Mouse (Mus musculus): ENCODE results near the gene Spock1. TPM values are rescaled to one million over a fixed set of nuclear protein-coding genes. Genes with fewer than 3 reads are reported as not detected.

Spock1 gene
- total RNA-seq, 2 experiments from 2014 or later, result not detected

DNA sequence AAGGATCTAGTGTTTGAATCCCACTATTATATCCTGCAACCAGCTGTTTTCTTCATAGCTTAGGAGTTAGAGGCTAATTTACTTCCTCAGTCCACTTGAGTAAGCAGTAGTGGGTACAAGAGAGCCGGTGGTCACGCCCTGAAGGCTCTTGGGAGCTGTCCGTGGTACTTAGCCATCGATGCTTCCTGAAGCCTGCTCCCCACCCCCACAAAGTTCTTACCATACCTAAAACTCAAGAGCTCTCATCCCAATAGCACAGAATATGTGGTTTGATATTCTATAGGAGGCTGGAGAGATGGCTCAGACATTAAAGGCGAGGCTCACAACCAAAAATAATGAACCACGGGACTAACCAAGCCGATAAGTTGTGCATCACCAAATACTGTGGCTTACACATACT lies 40.5 kb downstream of the Spock1 start:
- ATAC-seq (ENCODE audit: poor library complexity, severe bottlenecking), result no peak

DNA sequence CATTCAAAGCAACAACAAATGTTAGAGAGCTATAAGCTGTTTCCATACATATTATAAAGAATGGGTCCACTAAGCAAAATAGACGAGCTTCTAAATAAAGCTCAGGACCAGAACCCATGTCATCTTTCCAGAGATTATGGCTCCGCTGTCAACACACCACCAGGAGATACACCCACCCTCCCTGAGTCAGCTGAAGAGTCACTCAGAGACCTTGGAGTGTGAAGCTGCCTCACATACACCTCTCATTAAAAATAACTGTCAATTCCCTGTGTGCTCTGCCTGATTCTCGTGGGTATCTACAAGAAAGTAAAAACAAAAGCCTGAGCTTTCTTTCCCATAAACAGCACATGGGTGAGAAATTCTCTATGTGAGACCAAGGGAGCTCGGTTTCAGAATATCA lies 43.1 kb downstream of the Spock1 start:
- no peak for ATAC-seq (ENCODE audit: poor library complexity, severe bottlenecking)

DNA sequence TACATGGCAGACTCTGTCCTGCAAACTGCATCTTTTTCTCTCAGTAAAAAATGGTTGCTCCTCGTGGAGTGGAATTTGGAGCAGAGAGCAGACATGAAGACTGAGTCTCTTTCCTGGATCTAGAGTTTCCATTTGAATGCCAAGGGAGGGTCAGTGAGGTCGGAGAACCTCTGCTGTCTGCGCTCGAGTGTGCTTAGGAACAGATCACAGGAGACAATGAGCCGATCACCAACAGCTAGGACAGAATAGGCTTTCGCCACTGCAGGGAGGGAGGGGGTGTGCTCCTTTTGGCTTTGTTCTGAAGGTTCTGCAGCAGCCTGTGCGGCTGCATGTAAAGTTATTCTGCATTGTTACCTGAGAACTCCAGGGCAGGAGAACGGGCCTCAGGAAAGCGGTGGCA lies 49.6 kb downstream of the Spock1 start:
- ATAC-seq (ENCODE audit: poor library complexity, severe bottlenecking), result no peak

DNA sequence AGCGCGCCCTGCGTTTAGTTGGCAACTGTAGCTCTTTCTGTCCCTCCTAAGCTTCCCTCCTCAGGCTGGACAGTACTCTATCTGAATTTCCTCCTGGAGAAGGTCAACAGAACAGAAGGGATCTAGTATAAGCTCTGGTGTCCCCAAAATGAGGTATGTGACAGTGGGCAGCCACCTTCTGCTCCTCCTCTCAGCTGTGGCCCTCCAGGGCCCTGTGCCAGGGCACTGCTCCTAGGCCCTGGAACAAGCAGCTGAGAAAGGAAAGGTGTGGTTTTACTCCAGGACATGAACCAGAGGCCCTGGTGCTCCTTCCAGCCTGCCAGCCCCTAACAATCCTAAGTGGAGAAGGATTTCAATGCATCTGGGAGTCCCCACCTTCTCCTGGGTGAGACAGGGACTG lies 51.1 kb downstream of the Spock1 start:
- ATAC-seq (ENCODE audit: poor library complexity, severe bottlenecking), result no peak

DNA sequence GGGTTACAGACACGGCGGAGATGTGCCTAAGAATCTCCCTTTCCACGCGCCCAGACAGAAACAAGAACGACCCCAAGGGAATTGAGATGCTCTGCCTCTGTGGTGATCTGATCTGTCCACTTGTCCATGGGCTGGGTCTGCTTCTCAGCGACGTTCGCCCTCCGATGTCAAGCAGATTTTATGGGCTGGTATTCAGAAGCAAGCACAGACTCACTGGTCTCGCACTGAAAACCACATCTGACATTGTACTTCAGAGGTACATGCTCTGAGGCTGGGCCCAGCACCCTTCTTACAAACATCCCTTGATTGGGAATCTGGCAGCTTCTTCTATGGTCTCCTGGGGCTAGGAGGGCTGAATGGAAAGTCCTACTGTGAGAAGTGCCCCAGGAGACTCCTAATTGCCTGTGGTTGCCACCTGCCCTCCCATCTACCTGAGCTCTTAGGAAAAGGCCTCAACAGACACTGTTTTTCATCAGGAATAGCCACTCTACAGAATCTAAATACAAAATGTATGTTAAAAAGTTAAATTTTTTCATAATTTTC lies 51.8 kb downstream of the Spock1 start:
- ATAC-seq (ENCODE audit: poor library complexity, severe bottlenecking), result no peak

DNA sequence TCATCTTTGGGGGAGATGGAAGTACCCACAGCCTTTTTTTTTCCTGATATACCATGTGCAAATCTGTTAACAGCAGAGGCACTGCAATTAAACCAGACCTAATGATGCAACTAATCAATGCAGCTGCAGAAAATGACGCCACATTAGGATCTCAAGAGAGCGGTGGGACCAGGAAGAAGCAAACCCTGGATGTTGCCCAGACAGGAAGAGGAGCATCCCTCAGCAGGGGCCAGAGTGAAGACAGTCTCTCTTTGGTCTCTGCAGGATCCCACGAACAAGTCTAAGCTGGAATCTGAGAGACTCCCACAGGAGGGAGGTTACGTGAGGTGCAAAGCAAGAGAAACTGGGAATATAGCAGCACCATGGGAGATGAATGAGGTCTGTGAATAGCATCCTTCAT lies 52.4 kb downstream of the Spock1 start:
- no peak for ATAC-seq (ENCODE audit: poor library complexity, severe bottlenecking)

DNA sequence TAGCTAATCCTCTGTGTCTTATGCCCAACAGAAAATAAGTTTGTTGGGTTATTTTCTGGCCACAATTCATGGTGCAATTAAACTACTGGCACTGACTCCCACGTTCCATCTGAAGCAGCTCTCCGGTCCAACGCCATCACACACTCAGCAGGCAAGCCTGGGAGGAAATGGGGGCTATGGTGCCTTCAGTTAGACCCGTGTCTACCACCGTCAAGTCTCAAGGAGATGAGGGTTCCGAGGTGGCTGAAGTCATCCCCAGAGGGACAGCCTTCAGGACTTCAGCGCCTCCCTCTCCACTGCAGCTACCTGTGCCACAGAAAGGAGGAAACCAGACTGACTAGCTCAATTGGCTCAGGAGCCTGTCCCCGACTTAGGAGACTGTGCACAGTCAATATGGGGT lies 53.7 kb downstream of the Spock1 start:
- no peak for ATAC-seq (ENCODE audit: poor library complexity, severe bottlenecking)

DNA sequence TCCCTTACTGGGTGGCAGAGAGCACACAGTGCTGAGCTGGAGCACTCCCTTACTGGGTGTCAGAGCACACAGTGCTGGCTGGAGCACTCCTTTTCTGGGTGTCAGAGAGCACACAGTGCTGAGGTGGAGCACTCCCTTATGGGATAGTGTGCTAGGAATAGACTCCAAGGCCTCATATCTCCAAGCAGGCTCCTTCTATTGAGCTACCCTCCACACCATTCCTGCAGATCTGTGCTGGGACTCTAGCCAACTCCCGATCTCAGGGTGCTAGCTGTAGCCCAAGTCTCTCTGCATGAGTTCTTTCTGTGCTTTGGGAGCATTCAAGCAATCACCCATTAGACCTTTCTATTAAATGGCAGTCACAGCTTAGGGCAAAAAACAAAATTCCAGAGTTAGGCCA lies 54.5 kb downstream of the Spock1 start:
- ATAC-seq (ENCODE audit: poor library complexity, severe bottlenecking), result no peak

DNA sequence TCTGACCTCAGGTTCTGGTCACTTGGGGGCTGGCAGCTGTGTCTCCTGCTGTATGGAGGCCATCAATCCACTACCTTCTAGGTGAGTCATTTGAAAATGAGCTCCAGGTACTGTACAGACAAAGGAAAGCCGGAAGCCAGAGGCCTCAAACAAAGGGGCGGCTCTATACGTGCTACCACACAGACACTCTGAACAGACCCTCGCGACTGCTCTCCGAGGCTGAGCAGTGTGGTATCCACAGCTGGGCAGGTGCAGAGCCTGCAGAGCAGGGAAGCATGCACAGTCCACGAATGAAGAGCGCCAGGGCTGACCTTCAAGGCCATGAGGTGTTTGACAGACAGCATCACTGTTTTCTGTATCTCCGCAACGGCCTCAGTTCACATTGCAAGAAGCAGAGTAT lies 55.0 kb downstream of the Spock1 start:
- no peak for ATAC-seq (ENCODE audit: poor library complexity, severe bottlenecking)

DNA sequence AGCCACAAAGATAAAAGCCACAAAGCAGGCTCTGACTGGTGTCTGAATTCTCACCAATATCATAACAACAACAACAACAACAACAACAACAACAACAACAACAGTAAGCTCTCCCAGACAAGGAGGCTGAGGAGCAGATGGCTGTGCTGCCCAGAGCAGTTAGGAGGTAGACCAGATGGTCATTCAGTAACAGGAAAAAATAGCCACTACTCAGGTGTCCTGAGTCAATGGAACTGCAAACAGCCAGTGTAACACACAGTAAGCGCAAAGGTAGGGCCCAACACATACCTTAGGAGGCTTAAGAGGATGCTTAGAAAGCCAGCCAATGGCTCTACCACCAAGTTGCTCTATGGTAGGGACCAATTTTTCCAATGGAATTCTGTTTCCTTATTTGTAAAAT lies 59.2 kb downstream of the Spock1 start:
- no peak for ATAC-seq (ENCODE audit: poor library complexity, severe bottlenecking)

DNA sequence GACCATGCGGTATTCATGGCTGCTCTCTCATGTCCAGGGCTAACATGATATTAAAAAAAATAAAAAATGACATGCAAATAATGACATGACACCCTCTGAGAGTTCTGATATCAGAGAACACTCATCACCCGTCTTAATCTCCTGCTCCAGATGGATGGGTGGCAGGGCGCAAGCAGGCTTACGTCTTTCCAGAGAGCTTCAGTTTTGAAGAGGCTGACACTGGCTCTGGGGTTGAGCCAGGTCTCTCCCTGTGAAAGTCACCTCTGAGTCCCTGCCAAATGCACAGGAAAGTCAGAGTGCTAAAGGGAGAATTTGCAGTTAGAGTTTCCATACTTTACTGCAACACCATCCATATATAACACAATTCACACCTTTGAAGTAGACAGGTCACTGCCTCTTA lies 61.0 kb downstream of the Spock1 start:
- ATAC-seq (ENCODE audit: poor library complexity, severe bottlenecking), result no peak

DNA sequence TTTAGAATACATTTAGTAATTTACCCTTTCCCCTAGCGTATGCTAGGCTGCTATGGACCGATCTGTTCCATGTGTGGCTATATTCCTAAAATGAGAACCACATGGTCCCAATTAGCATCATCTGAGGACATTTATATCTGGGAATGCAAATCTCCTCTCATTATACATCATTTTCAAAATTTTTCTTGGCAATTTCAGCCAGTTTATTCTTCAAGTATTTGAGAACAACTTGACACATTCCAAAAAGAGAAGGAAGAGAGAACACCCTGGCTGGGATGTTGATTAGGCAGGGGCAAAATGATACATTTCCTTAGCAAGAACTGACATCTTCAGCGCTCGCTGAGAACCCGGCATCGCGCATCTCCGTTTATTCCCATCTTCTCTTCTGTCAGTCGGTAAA lies 61.7 kb downstream of the Spock1 start:
- ATAC-seq (ENCODE audit: poor library complexity, severe bottlenecking), result no peak

DNA sequence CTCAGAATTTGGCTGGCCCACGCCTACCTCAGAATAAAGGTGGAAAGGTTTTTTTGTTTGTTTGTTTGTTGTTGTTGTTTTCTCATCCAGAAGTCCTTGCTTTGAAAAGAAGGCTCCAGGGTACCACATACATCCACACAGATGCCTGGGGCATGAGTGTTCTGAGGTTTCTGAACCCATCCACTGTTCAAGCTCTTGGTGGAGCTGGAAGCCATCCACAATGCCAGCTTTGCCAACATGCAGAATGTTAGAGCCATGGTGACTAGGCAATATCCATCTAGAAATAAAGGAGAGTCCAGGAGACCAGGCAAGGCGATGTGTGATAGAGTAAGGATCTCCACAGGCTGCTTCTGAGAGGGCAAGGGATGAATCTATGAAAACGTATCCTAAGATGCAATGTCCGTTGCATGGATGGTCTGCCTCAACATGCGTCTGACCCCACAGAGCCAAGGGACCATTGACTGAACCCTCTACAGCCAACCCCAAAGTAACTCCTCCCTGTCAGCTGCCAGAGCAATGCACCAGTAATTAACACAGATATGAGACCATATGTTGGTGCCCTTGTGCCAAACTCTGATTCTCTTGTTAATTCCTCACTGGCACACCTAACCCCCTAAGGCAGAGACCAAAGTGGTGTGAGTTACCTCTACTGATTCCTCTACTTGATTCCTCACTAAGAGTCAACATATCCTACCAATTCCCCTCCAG lies 66.8 kb downstream of the Spock1 start:
- ATAC-seq (ENCODE audit: poor library complexity, severe bottlenecking), result no peak

DNA sequence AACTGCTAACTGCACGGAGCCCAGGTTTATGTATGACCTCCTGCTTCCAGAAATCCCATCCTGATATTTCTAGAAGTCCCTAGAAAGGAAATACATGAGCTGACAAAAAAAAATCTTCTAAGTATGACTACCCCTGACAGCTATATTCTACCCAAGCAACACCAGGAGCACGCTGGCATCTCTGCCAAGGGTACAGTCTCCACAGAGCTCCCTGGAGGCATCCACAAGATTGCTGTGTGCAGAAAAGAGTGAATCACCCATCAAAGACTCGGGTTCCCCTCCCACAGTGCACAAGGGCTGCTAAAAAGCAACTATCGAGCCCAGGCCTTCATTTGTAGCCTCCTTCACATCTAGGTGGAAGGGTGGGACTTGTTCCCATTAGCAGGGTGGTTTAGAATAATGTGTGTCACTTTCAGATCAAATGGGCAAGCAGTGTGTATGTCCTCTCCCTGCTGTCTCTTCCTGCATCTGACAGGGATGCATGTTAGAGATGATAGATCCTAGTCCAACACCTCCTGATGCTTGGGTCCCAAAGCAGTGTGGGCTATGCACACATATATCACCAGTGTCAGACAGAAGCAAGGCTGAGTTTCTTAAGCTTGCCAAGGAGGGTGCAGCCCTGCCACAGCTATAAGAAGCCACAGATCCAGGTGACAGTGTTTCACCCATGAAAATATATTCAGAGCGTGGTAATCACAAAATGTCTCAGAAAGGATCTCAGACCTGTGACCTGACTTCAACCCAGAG lies 70.3 kb downstream of the Spock1 start:
- no peak for ATAC-seq (ENCODE audit: poor library complexity, severe bottlenecking)

DNA sequence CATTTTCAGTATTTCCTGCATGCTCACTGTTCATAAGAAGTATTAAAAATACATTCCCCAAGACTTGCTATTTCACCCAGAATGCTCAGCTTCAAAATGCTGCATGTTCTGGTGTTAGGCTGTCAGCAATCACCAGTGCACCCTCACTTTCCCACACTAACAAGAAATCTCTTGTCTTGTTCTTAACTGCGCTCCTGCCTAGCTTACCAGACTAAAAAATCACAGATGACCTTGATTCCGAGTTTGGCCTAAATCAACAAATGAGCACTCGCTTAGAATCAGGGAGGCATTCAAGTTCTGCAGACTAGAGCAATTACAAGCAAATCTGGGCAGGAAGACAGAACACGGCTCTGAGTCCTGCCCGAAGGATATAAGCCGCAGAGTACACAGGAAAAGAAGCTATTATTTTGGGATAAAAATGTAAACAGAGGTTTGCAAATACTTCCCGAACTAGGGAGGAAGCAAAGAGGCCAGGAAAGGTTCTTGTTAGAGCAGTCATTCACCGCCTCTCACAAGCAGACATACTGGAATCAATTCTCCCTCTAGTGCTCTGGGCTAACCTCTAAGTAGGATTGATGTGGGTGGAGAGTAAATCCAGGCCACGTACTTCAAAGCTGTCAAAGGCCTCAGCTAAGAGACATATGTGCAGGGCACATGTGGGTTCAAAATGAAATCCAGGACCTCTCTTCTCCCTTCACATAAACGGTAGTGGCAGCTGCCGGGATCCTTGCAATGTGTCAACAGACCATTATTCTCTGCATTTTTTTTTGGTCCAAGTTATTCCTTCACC lies 76.6 kb downstream of the Spock1 start:
- ATAC-seq (ENCODE audit: poor library complexity, severe bottlenecking), result no peak

DNA sequence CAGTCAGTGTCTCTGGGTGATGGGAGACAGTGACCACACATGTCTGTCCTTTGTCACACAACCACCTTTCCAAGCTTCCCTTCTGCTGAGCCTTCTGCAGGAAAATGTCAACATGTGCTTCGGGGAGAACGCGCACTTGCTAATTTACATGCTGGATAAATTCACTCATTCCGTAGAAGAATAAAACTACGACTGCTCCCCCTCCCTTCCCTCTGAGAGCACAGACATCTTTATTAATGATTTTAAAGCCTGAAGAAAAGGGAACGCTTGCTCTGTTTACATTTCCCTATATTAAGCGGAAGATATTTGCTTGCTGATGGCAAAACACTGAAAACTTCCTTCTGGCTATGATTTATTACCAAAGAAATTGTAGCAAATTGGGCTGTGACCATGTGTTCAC lies 77.2 kb downstream of the Spock1 start:
- no peak for ATAC-seq (ENCODE audit: poor library complexity, severe bottlenecking)

DNA sequence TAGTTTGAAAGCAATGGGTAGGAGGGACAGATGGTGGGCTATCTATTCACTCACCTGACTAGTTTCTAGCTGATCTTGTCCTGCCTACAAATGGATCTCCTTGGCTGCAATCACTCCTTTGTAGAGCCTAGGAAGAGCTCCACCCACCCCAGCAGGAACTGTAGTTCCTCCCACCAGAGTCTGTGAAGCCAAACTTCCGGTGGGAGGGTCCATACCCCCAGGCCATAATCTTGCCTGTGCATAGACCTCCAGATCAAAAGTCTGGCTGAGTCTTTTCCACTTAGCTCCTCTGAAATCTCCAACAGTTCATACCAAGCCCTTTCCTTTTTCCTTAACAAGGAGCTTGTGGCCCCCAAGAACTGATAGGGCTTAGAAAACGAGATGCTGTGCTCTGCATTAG lies 78.0 kb downstream of the Spock1 start:
- no peak for ATAC-seq (ENCODE audit: poor library complexity, severe bottlenecking)

DNA sequence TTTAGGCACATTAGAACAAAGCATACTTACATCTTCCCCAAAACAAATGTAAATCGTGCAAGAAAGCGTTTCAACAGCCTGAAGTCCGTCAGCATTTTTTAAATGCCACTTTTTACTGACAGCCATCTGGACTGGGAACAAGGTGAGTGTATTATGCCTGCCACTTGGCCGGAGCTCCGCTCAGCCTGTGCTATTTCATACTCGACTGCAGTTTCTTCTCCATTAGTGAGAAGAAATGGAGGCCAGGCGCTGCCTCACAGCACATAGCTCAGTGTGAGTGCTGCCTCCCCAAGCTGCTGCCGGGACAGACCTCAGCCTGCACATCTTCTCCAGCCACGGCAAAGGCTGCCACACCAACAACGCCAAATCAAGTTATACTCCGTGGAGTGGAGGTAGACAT lies 91.9 kb downstream of the Spock1 start:
- ATAC-seq (ENCODE audit: poor library complexity, severe bottlenecking), result no peak

DNA sequence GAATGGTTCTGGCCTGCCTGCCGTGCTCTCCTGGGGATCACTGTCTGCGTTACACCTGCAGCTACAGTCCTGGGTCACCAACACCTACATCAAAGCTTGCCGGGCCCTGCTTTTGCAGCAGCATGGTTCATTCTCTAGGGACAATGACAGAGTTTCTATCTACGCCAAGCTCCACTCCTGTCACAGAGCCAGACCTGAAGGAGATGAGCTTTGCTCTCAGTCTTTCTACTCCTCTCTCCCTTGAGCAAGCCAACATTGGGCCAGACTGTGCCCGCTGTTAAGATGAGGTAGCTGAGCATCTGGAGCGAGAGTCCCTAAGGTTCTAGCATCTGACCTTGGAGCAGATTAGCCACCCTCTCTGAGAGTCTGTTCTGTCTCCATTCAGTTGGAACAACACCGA lies 95.5 kb downstream of the Spock1 start:
- ATAC-seq (ENCODE audit: poor library complexity, severe bottlenecking), result no peak

DNA sequence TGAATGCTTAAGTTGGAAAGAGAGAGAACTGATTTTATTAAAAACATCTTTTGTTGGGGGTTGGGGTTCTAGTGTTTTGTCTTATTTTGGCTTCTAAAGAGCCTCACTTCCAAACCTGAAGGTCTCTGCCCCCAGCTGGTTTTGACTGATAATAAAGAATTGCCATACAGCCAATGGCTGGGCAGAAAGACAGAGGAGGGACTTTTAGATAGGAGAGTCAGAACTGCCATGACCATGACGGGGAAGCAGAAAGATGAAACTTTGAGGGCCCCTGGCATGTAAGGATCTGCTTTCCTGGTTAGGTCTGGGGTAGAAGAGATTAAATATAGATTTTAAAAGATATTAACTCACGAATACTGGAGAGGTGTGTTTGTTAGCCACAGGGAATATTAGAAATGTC lies 96.9 kb downstream of the Spock1 start:
- no peak for ATAC-seq (ENCODE audit: poor library complexity, severe bottlenecking)

DNA sequence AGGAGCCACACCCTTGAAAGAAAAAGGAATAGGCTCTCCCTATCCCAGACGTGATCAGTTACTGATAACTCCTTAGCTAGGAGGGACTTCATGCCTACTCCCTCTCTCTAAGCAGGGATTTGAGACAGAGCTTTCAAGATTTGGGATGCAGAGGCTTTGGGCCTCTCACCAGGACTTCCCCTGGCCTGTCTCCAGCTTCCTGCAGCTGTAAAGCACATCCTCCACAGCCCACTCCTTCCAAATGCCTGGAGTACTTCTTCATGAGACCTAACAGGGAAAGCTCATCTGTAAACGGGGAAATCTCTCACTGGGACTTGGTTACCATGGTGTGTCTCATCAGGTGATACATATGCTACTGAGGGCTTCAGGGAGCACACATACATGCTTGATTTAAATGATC lies 97.3 kb downstream of the Spock1 start:
- ATAC-seq (ENCODE audit: poor library complexity, severe bottlenecking), result no peak

DNA sequence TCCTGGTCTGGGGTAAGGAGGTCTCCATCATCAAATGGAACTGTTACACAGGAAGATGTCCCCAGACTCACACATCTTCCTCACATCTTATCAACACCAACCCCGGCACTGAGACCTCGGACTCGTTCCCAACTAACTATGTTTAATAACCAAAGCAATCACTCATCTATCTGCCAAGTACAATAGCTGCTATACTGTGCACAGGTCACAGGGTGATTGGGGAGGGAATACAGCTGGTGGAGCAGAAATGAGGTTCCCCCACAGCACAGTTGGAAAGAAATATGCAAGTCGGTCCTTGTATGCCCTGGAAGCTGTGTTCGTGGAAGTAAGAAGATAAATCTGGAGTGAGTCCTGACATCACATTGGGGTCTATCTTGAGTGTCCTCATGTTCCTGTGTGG lies 98.0 kb downstream of the Spock1 start:
- no peak for ATAC-seq (ENCODE audit: poor library complexity, severe bottlenecking)
